Comparison of ENCODE assay signal across 10 mouse cellular contexts in the genomic region with DNA sequence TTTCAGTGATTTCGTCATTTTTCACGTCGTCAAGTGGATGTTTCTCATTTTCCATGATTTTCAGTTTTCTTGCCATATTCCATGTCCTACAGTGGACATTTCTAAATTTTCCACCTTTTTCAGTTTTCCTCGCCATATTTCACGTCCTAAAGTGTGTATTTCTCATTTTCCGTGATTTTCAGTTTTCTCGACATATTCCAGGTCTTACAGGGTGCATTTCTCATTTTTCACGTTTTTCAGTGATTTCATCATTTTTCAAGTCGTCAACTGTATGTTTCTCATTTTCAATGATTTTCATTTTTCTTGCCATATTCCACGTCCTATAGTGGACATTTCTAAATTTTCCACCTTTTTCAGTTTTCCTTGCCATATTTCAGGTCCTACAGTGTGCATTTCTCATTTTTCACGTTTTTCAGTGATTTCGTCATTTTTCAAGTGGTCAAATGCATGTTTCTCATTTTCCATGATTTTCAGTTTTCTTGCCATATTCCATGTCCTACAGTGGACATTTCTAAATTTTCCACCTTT. TPM values are rescaled to one million over a fixed set of nuclear protein-coding genes. Genes with fewer than 3 reads are reported as not detected.
DNase-seq lines count a peak whose midpoint lies in the region; ATAC-seq and TF ChIP-seq lines count a peak whose summit lies in the region.
"Not testable (repeated sequence)": the region's sequence is repeated elsewhere in the genome, so short reads cannot be mapped to it uniquely, and the experiment has no call there.
"Had no signal": no experiment of that assay in that cellular context is flagged by ENCODE, and none has a peak within 500 bp of the region (broad histone marks: within the 10 kb centered on the region; RNA-seq: fewer than 3 reads in every experiment).

A gene (plus strand): TSS at position 478 of the 528 bp plus-strand sequence.

- not testable (repeated sequence) for H3K9ac ChIP-seq in lung, embryonic 14.5 days

- H3K4me1 ChIP-seq in heart, embryonic 10.5 days; lung, embryonic 14.5 days (ENCODE audit: insufficient read depth): not testable (repeated sequence)

- H3K9me3 ChIP-seq in heart, embryonic 10.5 days; lung, embryonic 14.5 days (ENCODE audit: low read depth, low read length): not testable (repeated sequence)

- TF ChIP-seq CTCF in lung, embryonic 14.5 days (IDR thresholded peaks at IDR 0.05; ENCODE audit: low read depth): not testable (repeated sequence)

- not testable (repeated sequence) for ATAC-seq in lung, embryonic 14.5 days (ENCODE audit: insufficient read depth)

- 67% methylated on average over 12 of the region's 12 CpGs for WGBS in heart, embryonic 10.5 days
- WGBS in large intestine, adult 2 months: 75% methylated on average over 12 of the region's 12 CpGs
- WGBS in lung, embryonic 14.5 days: 70% methylated on average over 12 of the region's 12 CpGs

- H3K27ac ChIP-seq in heart, embryonic 10.5 days; lung, embryonic 14.5 days (ENCODE audit: low read depth): not testable (repeated sequence)

- H3K27me3 ChIP-seq in heart, embryonic 10.5 days (ENCODE audit: insufficient read depth, poor library complexity, severe bottlenecking); lung, embryonic 14.5 days (ENCODE audit: insufficient read depth, low read length): not testable (repeated sequence)

- H3K4me3 ChIP-seq in heart, embryonic 10.5 days; lung, embryonic 14.5 days (ENCODE audit: low read depth, low read length): not testable (repeated sequence)

- DNase-seq in MN1 (ENCODE audit: low spot score): peak; percentile 60
- DNase-seq in c-Kit-positive CD71-positive TER-119-positive erythroid progenitor cells, embryonic 14.5 days (ENCODE audit: low spot score): peak; percentile 47
- peak; percentile 30 for DNase-seq in fat pad, adult 2 months (ENCODE audit: extremely low read depth, low read depth, low spot score)
- peak; percentile 75 for DNase-seq in heart, embryonic 10.5 days (ENCODE audit: low spot score)
- DNase-seq in large intestine, adult 2 months (ENCODE audit: low read depth, low spot score): peak; percentile 19
- peak; percentile 55 for DNase-seq in lung, embryonic 14.5 days
- DNase-seq in retina, embryonic 14.5 days (ENCODE audit: low spot score): peak; percentile 26
- DNase-seq in yolk sac, embryonic 10.5 days (ENCODE audit: low spot score): peak; percentile 15

- not testable (repeated sequence) for H3K36me3 ChIP-seq in heart, embryonic 10.5 days; lung, embryonic 14.5 days (ENCODE audit: insufficient read depth)

- H3K4me2 ChIP-seq in lung, embryonic 14.5 days: not testable (repeated sequence)

RNA-seq across cellular contexts. Expression of the gene that starts here (rescaled TPM):
- polyA plus RNA-seq in heart, embryonic 10.5 days (2016; fragmentation: Nextera tagmentation; extraction: Ambion mirVana): not detected in 2 replicates
- not detected in 2 replicates for polyA plus RNA-seq in large intestine, adult 2 months (2012; rRNA removed)
- not detected in 2 replicates for polyA plus RNA-seq in lung, embryonic 14.5 days (2014; fragmentation: Nextera tagmentation; extraction: Ambion mirVana)
- polyA plus RNA-seq: forebrain, embryonic 16.5 days; heart, embryonic 14.5 days had no signal

Comparison
In these comparisons a context has a peak if more than half of its experiments do, and no peak if none do; other contexts are left out.
1. Peak in DNase-seq in heart, embryonic 10.5 days; RNA of the gene not detected or under 1 TPM.
2. Peak in DNase-seq in large intestine, adult 2 months; RNA of the gene not detected or under 1 TPM.
3. Peak in DNase-seq in lung, embryonic 14.5 days; RNA of the gene not detected or under 1 TPM.
4. DNase-seq: peak in every context shown above with its lines; median percentile 75 in heart, embryonic 10.5 days; 60 in MN1; 55 in lung, embryonic 14.5 days; 47 in c-Kit-positive CD71-positive TER-119-positive erythroid progenitor cells, embryonic 14.5 days; 30 in fat pad, adult 2 months; 26 in retina, embryonic 14.5 days; 19 in large intestine, adult 2 months; 15 in yolk sac, embryonic 10.5 days.